Mouse (Mus musculus) cerebellum, adult 18-20 months (tissue): Measurements from ENCODE around the gene Psd.
A peak's percentile ranks its signal among the peaks of the same experiment; 100 is the strongest.

Experiments used
- DNase-seq, 2 experiments: peaks; one replicate each; pipeline ENCODE4 v3.0.0; 2021

The Psd gene

GRCm38 (mm10) chr19:46320076-46320785 is 6.7 kb downstream of the Psd start:
- DNase-seq, result peak; percentile 5 to 22

GRCm38 (mm10) chr19:46318586-46319378 is 8.2 kb downstream of the Psd start:
- peak; percentile 71 to 74 for DNase-seq

- peak; percentile 42 to 54 for DNase-seq
Measured at GRCm38 (mm10) chr19:46318031-46318471, 8.9 kb downstream of the Psd start.

GRCm38 (mm10) chr19:46317546-46317885 is 9.4 kb downstream of the Psd start:
- DNase-seq, result peak in 1 of 2 experiments; percentile 45

- peak; percentile 34 to 37 for DNase-seq
Measured at GRCm38 (mm10) chr19:46316846-46317545, 10.0 kb downstream of the Psd start.

GRCm38 (mm10) chr19:46315752-46316610 is 11.0 kb downstream of the Psd start:
- DNase-seq, result peak; percentile 2 to 11

- DNase-seq, result peak in 1 of 2 experiments; percentile 14
Measured at GRCm38 (mm10) chr19:46314872-46315742, 11.8 kb downstream of the Psd start.

GRCm38 (mm10) chr19:46314151-46314601 is 12.8 kb downstream of the Psd start:
- peak; percentile 26 to 32 for DNase-seq

GRCm38 (mm10) chr19:46313591-46313990 is 13.4 kb downstream of the Psd start:
- peak in 1 of 2 experiments; percentile 6 for DNase-seq

GRCm38 (mm10) chr19:46313116-46313515 is 13.8 kb downstream of the Psd start:
- DNase-seq, result peak in 1 of 2 experiments; percentile 7

- peak in 1 of 2 experiments; percentile 14 for DNase-seq
Measured at GRCm38 (mm10) chr19:46312566-46312965, 14.4 kb downstream of the Psd start.

GRCm38 (mm10) chr19:46311341-46311740 is 15.6 kb downstream of the Psd start:
- peak; percentile 8 for DNase-seq

- DNase-seq, result peak in 1 of 2 experiments; percentile 13
Measured at GRCm38 (mm10) chr19:46310312-46310865, 16.6 kb downstream of the Psd start.

GRCm38 (mm10) chr19:46309651-46310305 is 17.2 kb downstream of the Psd start:
- peak; percentile 25 to 35 for DNase-seq

GRCm38 (mm10) chr19:46308706-46309435 is 18.1 kb downstream of the Psd start:
- DNase-seq, result peak; percentile 90 to 95

GRCm38 (mm10) chr19:46308303-46308702 is 18.7 kb downstream of the Psd start:
- peak in 1 of 2 experiments; percentile 6 for DNase-seq

- peak; percentile 9 to 10 for DNase-seq
Measured at GRCm38 (mm10) chr19:46307781-46308180, 19.2 kb downstream of the Psd start.

GRCm38 (mm10) chr19:46306751-46307289 is 20.1 kb downstream of the Psd start:
- DNase-seq, result peak in 1 of 2 experiments; percentile 15

GRCm38 (mm10) chr19:46306268-46306610 is 20.7 kb downstream of the Psd start:
- no peak for DNase-seq
